Mouse (Mus musculus) limb, embryonic 12.5 days (tissue): ENCODE results near the gene Zcchc8. TPM values are rescaled to one million over a fixed set of nuclear protein-coding genes. Genes with fewer than 3 reads are reported as not detected.

Experiments used
- ATAC-seq: fragments of 200-750 bp; cut with Nextera tagmentation; 2 replicates; pipeline ENCODE4 v1.8.0; 2017; ENCODE audit warnings: low read depth, moderate TSS enrichment; ENCODE audit not compliant: insufficient number of reproducible peaks, insufficient read depth, low FRiP score, low TSS enrichment
- H3K27ac ChIP-seq: fragments of 300-500 bp; sonication (generic); 2 replicates; pipeline ENCODE4 v1.5.1; 2016; ENCODE audit warnings: mild to moderate bottlenecking, moderate library complexity
- H3K27me3 ChIP-seq: fragments of 300-500 bp; sonication (generic); 2 replicates; pipeline ENCODE4 v1.6.1; 2016; ENCODE audit warnings: mild to moderate bottlenecking, moderate library complexity
- H3K36me3 ChIP-seq: fragments of 300-500 bp; sonication (generic); 2 replicates; pipeline ENCODE4 v1.6.1; 2016; ENCODE audit warnings: mild to moderate bottlenecking, moderate library complexity
- H3K4me1 ChIP-seq: fragments of 300-500 bp; sonication (generic); replicated peaks from 2 replicates; pipeline ENCODE4 v1.6.1; 2016
- H3K4me2 ChIP-seq: fragments of 300-500 bp; sonication (generic); 2 replicates; pipeline ENCODE4 v1.6.1; 2016; ENCODE audit warnings: mild to moderate bottlenecking, moderate library complexity
- H3K4me3 ChIP-seq: fragments of 300-500 bp; sonication (generic); replicated peaks from 2 replicates; pipeline ENCODE4 v1.5.1; 2016; ENCODE audit warnings: mild to moderate bottlenecking
- H3K9ac ChIP-seq: fragments of 300-500 bp; sonication (generic); replicated peaks from 2 replicates; pipeline ENCODE4 v1.6.1; 2016; ENCODE audit warnings: mild to moderate bottlenecking, moderate library complexity
- H3K9me3 ChIP-seq: fragments of 300-500 bp; sonication (generic); 2 replicates; pipeline ENCODE4 v1.6.1; 2016; ENCODE audit warnings: mild to moderate bottlenecking, moderate library complexity
- WGBS: fragments of 180-500 bp; shearing (Covaris S2); methylation state at CpG from one replicate; pipeline ENCODE4 v1.1.7; 2016; 5-methylcytosine and 5-hydroxymethylcytosine counted together
- polyA plus RNA-seq: library from polyadenylated mRNA; unstranded; fragments of >200 nt; fragmentation: Nextera tagmentation; extraction: Ambion mirVana; gene quantifications from 2 replicates; pipeline ENCODE4 v1.2.1, GENCODE M21; 2016

Zcchc8 gene
- polyA plus RNA-seq, 1 experiment from 2014 or later, result 105 TPM

- no peaks in the 10 kb centered on the region for H3K9me3 ChIP-seq
- no peak for ATAC-seq
- peaks cover 31% of the 10 kb centered on the region for H3K4me1 ChIP-seq
- H3K27me3 ChIP-seq, result no peaks in the 10 kb centered on the region
- peak overlapping the region; percentile 99; the same call in 1 of the 2 replicates for H3K9ac ChIP-seq
- H3K4me3 ChIP-seq, result peak overlapping the region; percentile 96
- no peak overlapping the region; the same call in 1 of the 2 replicates for H3K27ac ChIP-seq
- WGBS, result 5% methylated on average over 6 of the region's 6 CpGs
- no peaks in the 10 kb centered on the region for H3K36me3 ChIP-seq
- peak overlapping the region; percentile 69 for H3K4me2 ChIP-seq
Observed at GRCm38 (mm10) chr5:123683043-123683376, 37.9 kb downstream of the Zcchc8 start.

- H3K36me3 ChIP-seq, result peaks cover 1% of the 10 kb centered on the region; the same call in 1 of the 2 replicates
- H3K27me3 ChIP-seq, result no peaks in the 10 kb centered on the region
- H3K4me2 ChIP-seq, result peak overlapping the region; percentile 69
- peak overlapping the region; percentile 96 for H3K4me3 ChIP-seq
- H3K27ac ChIP-seq, result no peak overlapping the region
- WGBS, result 30% methylated on average over 4 of the region's 4 CpGs
- ATAC-seq, result no peak
- H3K9ac ChIP-seq, result 0 out of 2 replicates have a peak overlapping the region, but pooled peaks have one; percentile 99
- no peaks in the 10 kb centered on the region for H3K9me3 ChIP-seq
- H3K4me1 ChIP-seq, result peaks cover 31% of the 10 kb centered on the region
Observed at GRCm38 (mm10) chr5:123682372-123682771, 38.5 kb downstream of the Zcchc8 start.

GRCm38 (mm10) chr5:123679546-123680263, 41.2 kb downstream of the Zcchc8 start:
- ATAC-seq, result no peak
- Histone ChIP-seq H3K4me2 (no peak overlapping the region), H3K4me1 (peaks cover 26% of the 10 kb centered on the region), H3K4me3 (no peak overlapping the region), H3K36me3 (peaks cover 2% of the 10 kb centered on the region; the same call in 1 of the 2 replicates), H3K9ac (no peak overlapping the region), H3K9me3 (no peaks in the 10 kb centered on the region), H3K27me3 (no peaks in the 10 kb centered on the region), H3K27ac (no peak overlapping the region)
- 39% methylated on average over 5 of the region's 5 CpGs for WGBS

- H3K27me3 ChIP-seq, result no peaks in the 10 kb centered on the region
- no peak overlapping the region for H3K4me2 ChIP-seq
- 75% methylated on average over 3 of the region's 3 CpGs for WGBS
- H3K4me3 ChIP-seq, result no peak overlapping the region
- no peak for ATAC-seq
- H3K4me1 ChIP-seq, result peaks cover 25% of the 10 kb centered on the region
- H3K9me3 ChIP-seq, result no peaks in the 10 kb centered on the region
- peaks cover 2% of the 10 kb centered on the region; the same call in 1 of the 2 replicates for H3K36me3 ChIP-seq
- no peak overlapping the region for H3K9ac ChIP-seq
- no peak overlapping the region for H3K27ac ChIP-seq
Observed at GRCm38 (mm10) chr5:123679106-123679505, 41.8 kb downstream of the Zcchc8 start.

- Histone ChIP-seq H3K4me3 (no peak overlapping the region), H3K9me3 (no peaks in the 10 kb centered on the region), H3K27me3 (no peaks in the 10 kb centered on the region), H3K27ac (no peak overlapping the region), H3K36me3 (peaks cover 2% of the 10 kb centered on the region; the same call in 1 of the 2 replicates), H3K9ac (no peak overlapping the region), H3K4me1 (peaks cover 22% of the 10 kb centered on the region), H3K4me2 (no peak overlapping the region)
- 87% methylated on average over 9 of the region's 9 CpGs for WGBS
- ATAC-seq, result no peak
Observed at GRCm38 (mm10) chr5:123675717-123676116, 45.2 kb downstream of the Zcchc8 start.

- no peak for ATAC-seq
- Histone ChIP-seq H3K4me3 (no peak overlapping the region), H3K9ac (no peak overlapping the region), H3K4me2 (no peak overlapping the region), H3K27me3 (no peaks in the 10 kb centered on the region), H3K4me1 (peaks cover 22% of the 10 kb centered on the region), H3K27ac (no peak overlapping the region), H3K36me3 (peaks cover 2% of the 10 kb centered on the region; the same call in 1 of the 2 replicates), H3K9me3 (no peaks in the 10 kb centered on the region)
- WGBS, result 40% methylated on average over 3 of the region's 3 CpGs
Observed at GRCm38 (mm10) chr5:123675221-123675620, 45.7 kb downstream of the Zcchc8 start.

- H3K4me2 ChIP-seq, result no peak overlapping the region
- peaks cover 18% of the 10 kb centered on the region for H3K4me1 ChIP-seq
- H3K27ac ChIP-seq, result no peak overlapping the region
- H3K36me3 ChIP-seq, result no peaks in the 10 kb centered on the region
- no peak overlapping the region for H3K4me3 ChIP-seq
- H3K9ac ChIP-seq, result no peak overlapping the region
- no peaks in the 10 kb centered on the region for H3K27me3 ChIP-seq
- 71% methylated on average over 3 of the region's 3 CpGs for WGBS
- no peaks in the 10 kb centered on the region for H3K9me3 ChIP-seq
- ATAC-seq, result no peak
Observed at GRCm38 (mm10) chr5:123671473-123671820, 49.5 kb downstream of the Zcchc8 start.

- H3K9ac ChIP-seq, result peak overlapping the region; percentile 27; the same call in 1 of the 2 replicates
- H3K4me2 ChIP-seq, result no peak overlapping the region
- 23% methylated on average over 14 of the region's 14 CpGs for WGBS
- peak overlapping the region; percentile 80 for H3K27ac ChIP-seq
- H3K36me3 ChIP-seq, result no peaks in the 10 kb centered on the region
- no peak overlapping the region for H3K4me3 ChIP-seq
- H3K4me1 ChIP-seq, result peaks cover 18% of the 10 kb centered on the region
- no peaks in the 10 kb centered on the region for H3K9me3 ChIP-seq
- H3K27me3 ChIP-seq, result no peaks in the 10 kb centered on the region
- no peak for ATAC-seq
Observed at GRCm38 (mm10) chr5:123670800-123671472, 50.0 kb downstream of the Zcchc8 start.

- Histone ChIP-seq H3K9ac (peak overlapping the region; percentile 27; the same call in 1 of the 2 replicates), H3K27ac (peak overlapping the region; percentile 80), H3K4me1 (peaks cover 18% of the 10 kb centered on the region), H3K27me3 (no peaks in the 10 kb centered on the region), H3K4me3 (no peak overlapping the region), H3K36me3 (no peaks in the 10 kb centered on the region), H3K9me3 (no peaks in the 10 kb centered on the region), H3K4me2 (no peak overlapping the region)
- 53% methylated on average over 9 of the region's 9 CpGs for WGBS
- no peak for ATAC-seq
Observed at GRCm38 (mm10) chr5:123669991-123670799, 50.7 kb downstream of the Zcchc8 start.

- Histone ChIP-seq H3K27me3 (no peaks in the 10 kb centered on the region), H3K9me3 (no peaks in the 10 kb centered on the region), H3K27ac (no peak overlapping the region), H3K4me3 (no peak overlapping the region), H3K4me2 (no peak overlapping the region), H3K9ac (no peak overlapping the region), H3K4me1 (peaks cover 19% of the 10 kb centered on the region), H3K36me3 (no peaks in the 10 kb centered on the region)
- WGBS, result 91% methylated on average over 12 of the region's 12 CpGs
- no peak for ATAC-seq
Observed at GRCm38 (mm10) chr5:123667915-123668314, 53.0 kb downstream of the Zcchc8 start.

- Histone ChIP-seq H3K4me2 (no peak overlapping the region), H3K4me3 (no peak overlapping the region), H3K9ac (no peak overlapping the region), H3K36me3 (no peaks in the 10 kb centered on the region), H3K9me3 (no peaks in the 10 kb centered on the region), H3K27me3 (no peaks in the 10 kb centered on the region), H3K27ac (no peak overlapping the region), H3K4me1 (peaks cover 12% of the 10 kb centered on the region)
- WGBS, result 81% methylated on average over 7 of the region's 7 CpGs
- ATAC-seq, result no peak
Observed at GRCm38 (mm10) chr5:123665956-123666355, 54.9 kb downstream of the Zcchc8 start.
